Mouse (Mus musculus) forebrain, embryonic 13.5 days (tissue): ENCODE data around the gene Fkbp5. TPM values are rescaled to one million over a fixed set of nuclear protein-coding genes. Genes with fewer than 3 reads are reported as not detected.
"Not testable (repeated sequence)": the region's sequence is repeated elsewhere in the genome, so short reads cannot be mapped to it uniquely, and the experiment has no call there.

Experiments
- ATAC-seq: fragments of 200-750 bp; cut with Nextera tagmentation; 2 replicates; pipeline ENCODE4 v1.8.0; 2017
- H3K27ac ChIP-seq: fragments of 300-500 bp; sonication (generic); 2 replicates; pipeline ENCODE4 v1.5.1; 2015; ENCODE audit warnings: inconsistent platforms, mild to moderate bottlenecking, moderate library complexity
- H3K27me3 ChIP-seq: fragments of 300-500 bp; sonication (generic); 2 replicates; pipeline ENCODE4 v1.6.1; 2015; ENCODE audit warnings: mild to moderate bottlenecking, inconsistent platforms
- H3K36me3 ChIP-seq: fragments of 300-500 bp; sonication (generic); 2 replicates; pipeline ENCODE4 v1.6.1; 2015; ENCODE audit warnings: mild to moderate bottlenecking, inconsistent platforms; ENCODE audit not compliant: poor library complexity, severe bottlenecking
- H3K4me1 ChIP-seq: fragments of 300-500 bp; sonication (generic); 2 replicates; pipeline ENCODE4 v1.6.1; 2015; ENCODE audit warnings: inconsistent platforms
- H3K4me2 ChIP-seq: fragments of 300-500 bp; sonication (generic); 2 replicates; pipeline ENCODE4 v1.6.1; 2015; ENCODE audit warnings: inconsistent platforms, mild to moderate bottlenecking, moderate library complexity
- H3K4me3 ChIP-seq: fragments of 300-500 bp; sonication (generic); 2 replicates; pipeline ENCODE4 v1.5.1; 2015; ENCODE audit warnings: mild to moderate bottlenecking, inconsistent platforms
- H3K9ac ChIP-seq: fragments of 300-500 bp; sonication (generic); 2 replicates; pipeline ENCODE4 v1.6.1; 2015; ENCODE audit warnings: mild to moderate bottlenecking, inconsistent platforms
- H3K9me3 ChIP-seq: fragments of 300-500 bp; sonication (generic); replicated peaks from 2 replicates; pipeline ENCODE4 v1.6.1; 2016; ENCODE audit warnings: inconsistent platforms
- WGBS: fragments of 180-500 bp; shearing (Covaris S2); methylation state at CpG from one replicate; pipeline ENCODE4 v1.1.7; 2015; 5-methylcytosine and 5-hydroxymethylcytosine counted together
- polyA plus RNA-seq: library from polyadenylated mRNA; unstranded; fragments of >200 nt; fragmentation: Nextera tagmentation; extraction: Ambion mirVana; gene quantifications from 2 replicates; pipeline ENCODE4 v1.2.1, GENCODE M21; 2015

Gene Fkbp5
- polyA plus RNA-seq, 1 experiment from 2014 or later = 29.4 TPM

DNA sequence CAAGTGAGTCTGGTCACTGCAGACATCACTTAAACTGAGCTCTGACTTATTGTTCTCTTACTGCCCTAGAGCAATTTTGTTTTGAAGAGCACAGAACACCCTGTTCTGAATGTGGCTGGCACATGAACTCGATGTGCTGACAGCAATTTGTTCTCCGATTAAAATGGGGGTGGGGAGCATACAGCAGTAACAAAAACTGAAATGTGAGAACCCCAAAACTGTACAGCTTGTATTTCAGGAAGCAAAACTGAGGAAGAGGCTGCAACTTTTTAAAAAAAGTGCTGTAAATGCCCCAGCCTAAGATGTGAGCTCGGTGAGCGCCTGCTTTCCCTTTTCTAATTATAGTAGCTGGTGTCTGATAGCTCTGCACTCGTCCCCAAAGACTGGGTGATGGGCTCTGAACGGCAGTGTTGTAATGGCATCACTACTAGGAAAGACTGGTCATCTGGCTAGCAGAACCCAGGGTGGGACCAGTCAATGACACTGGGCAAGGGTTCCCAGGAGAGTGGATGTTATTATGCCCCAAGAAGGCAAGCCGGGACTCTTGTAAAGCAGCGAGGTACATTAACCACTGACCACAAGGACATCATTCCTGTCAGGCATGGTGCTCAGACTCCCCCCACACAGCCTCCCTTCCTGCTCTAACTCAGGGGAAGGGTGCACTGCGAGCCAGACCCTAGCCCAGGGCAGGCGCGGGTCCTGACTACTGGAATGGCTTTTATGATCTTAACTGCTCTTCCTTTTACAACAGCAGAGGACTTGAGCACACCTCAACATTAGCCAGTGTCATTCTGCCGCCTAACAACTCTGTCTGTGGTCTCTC lies 96.9 kb downstream of the Fkbp5 start:
- 0 out of 2 replicates have a peak overlapping the region, but pooled peaks have one; percentile 8 for H3K9ac ChIP-seq
- H3K9me3 ChIP-seq = no peaks in the 10 kb centered on the region
- H3K4me3 ChIP-seq = no peak overlapping the region
- H3K4me2 ChIP-seq = no peak overlapping the region
- 83% methylated on average over 12 of the region's 12 CpGs for WGBS
- peaks cover 10% of the 10 kb centered on the region for H3K36me3 ChIP-seq
- no peaks in the 10 kb centered on the region for H3K4me1 ChIP-seq
- H3K27me3 ChIP-seq = no peaks in the 10 kb centered on the region
- ATAC-seq = no peak
- no peak overlapping the region for H3K27ac ChIP-seq

DNA sequence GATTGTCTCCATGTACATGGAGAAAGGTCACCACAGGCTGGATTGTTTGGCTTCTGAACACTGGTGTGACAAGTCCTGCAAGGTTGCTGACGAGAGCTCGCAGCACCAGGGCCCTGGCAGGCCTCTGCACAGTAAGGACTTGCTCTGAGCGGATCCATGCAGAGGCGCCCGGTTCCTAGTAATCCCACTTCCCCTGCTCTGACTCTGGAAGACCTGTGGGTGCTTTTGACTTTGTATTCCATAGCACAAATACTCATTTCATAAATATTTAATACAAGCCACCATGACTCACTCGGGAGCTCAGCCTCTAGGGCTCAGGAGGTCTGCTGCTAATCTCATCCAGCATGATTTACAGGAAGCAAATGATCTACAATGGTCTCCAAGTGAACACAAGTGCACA lies 97.7 kb downstream of the Fkbp5 start:
- no peaks in the 10 kb centered on the region for H3K9me3 ChIP-seq
- no peak overlapping the region for H3K27ac ChIP-seq
- H3K9ac ChIP-seq = no peak overlapping the region
- no peak overlapping the region for H3K4me2 ChIP-seq
- H3K27me3 ChIP-seq = no peaks in the 10 kb centered on the region
- H3K4me3 ChIP-seq = no peak overlapping the region
- peaks cover 15% of the 10 kb centered on the region for H3K36me3 ChIP-seq
- no peaks in the 10 kb centered on the region for H3K4me1 ChIP-seq
- no peak for ATAC-seq
- 91% methylated on average over 6 of the region's 6 CpGs for WGBS

DNA sequence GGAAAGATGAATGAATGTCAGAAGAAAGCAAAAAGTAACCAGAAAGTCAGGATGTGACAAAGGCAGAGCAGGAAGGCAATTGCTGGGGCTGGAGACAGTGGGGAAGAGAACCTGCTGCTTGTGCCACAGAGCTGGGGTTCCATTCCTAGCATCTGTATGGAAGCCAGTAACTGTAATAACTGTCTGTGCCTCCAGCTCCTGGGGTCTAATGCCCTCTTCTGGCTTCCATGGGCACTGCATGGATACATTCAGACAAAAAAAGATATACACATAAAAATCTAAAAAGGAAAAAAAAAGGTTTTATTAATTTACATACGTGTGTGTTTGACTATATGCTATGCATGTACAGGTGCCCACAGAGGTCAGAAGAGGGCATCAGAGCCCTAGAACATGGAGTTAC lies 98.4 kb downstream of the Fkbp5 start:
- Histone ChIP-seq H3K9me3 (no peaks in the 10 kb centered on the region), H3K27me3 (no peaks in the 10 kb centered on the region), H3K4me3 (no peak overlapping the region), H3K36me3 (peaks cover 18% of the 10 kb centered on the region), H3K4me1 (no peaks in the 10 kb centered on the region), H3K4me2 (no peak overlapping the region), H3K9ac (no peak overlapping the region), H3K27ac (no peak overlapping the region)
- 95% methylated on average over 1 of the region's 1 CpGs for WGBS
- no peak for ATAC-seq

DNA sequence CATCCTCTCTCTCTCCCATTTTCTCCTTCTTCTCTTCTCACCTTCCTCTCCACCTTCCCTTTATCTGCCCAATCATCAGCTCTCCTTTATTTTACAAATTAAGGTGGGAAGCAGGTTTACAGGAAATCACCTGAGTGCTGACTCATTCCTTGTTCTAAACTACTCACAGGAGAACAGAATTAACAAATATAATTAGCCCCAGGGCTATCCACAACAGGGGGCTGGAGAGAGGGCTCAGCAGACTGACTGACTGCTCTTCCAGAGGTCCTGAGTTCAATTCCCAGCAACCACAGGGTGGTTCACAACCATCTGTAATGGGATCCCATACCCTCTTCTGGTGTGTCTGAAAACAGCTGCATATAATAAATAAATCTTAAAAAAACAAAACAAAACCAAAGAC lies 98.8 kb downstream of the Fkbp5 start:
- H3K9me3 ChIP-seq, H3K4me2 ChIP-seq, H3K9ac ChIP-seq, H3K27me3 ChIP-seq, H3K27ac ChIP-seq, ATAC-seq, H3K4me3 ChIP-seq, H3K4me1 ChIP-seq: not testable (repeated sequence)
- H3K36me3 ChIP-seq = peaks cover 18% of the 10 kb centered on the region

DNA sequence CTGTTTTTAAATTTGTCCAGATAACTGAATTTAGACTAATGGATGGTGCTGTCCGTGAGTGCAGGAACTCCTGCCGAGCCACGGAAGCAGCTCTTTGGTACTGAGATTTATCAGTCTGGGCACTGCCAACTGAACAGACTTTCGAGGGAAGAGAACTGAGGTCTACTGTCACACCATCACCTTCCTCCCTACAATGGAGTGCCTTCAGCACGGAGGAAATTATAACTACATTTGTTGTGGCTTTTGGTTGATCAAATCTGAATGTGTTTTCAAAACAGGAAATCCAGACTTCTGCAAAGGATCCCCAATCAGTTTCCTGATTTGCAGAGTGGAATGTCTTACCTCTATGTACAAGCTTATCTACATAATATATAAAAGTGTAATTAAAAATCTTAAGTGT lies 99.6 kb downstream of the Fkbp5 start:
- ATAC-seq = no peak
- Histone ChIP-seq H3K36me3 (peaks cover 22% of the 10 kb centered on the region), H3K27ac (no peak overlapping the region), H3K4me2 (no peak overlapping the region), H3K27me3 (no peaks in the 10 kb centered on the region), H3K4me1 (no peaks in the 10 kb centered on the region), H3K9ac (no peak overlapping the region), H3K4me3 (no peak overlapping the region), H3K9me3 (no peaks in the 10 kb centered on the region)
- WGBS = 88% methylated on average over 5 of the region's 5 CpGs

DNA sequence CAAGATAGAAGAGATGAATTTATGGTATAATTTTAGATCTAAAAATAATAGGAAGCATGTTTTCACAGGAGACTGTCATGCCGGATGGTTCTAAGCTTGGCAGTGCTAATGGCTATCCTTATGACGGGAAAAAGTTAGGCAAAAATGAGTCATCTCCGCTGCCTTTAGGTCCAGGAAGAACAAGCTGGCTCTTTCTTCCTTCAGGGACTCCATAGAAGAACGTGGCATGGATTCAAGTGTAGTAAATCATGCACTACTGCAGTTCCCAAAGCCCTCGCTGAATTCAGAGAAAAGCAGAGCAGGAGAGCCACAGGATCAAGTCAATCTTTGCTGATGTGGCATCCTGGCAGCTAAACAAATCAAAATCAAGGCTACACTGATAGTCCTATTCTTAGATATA lies 102.1 kb downstream of the Fkbp5 start:
- Histone ChIP-seq H3K9me3 (no peaks in the 10 kb centered on the region), H3K4me1 (no peaks in the 10 kb centered on the region), H3K4me2 (no peak overlapping the region), H3K27ac (no peak overlapping the region), H3K36me3 (peaks cover 33% of the 10 kb centered on the region), H3K4me3 (no peak overlapping the region), H3K27me3 (no peaks in the 10 kb centered on the region), H3K9ac (no peak overlapping the region)
- no peak for ATAC-seq
- 92% methylated on average over 5 of the region's 5 CpGs for WGBS

DNA sequence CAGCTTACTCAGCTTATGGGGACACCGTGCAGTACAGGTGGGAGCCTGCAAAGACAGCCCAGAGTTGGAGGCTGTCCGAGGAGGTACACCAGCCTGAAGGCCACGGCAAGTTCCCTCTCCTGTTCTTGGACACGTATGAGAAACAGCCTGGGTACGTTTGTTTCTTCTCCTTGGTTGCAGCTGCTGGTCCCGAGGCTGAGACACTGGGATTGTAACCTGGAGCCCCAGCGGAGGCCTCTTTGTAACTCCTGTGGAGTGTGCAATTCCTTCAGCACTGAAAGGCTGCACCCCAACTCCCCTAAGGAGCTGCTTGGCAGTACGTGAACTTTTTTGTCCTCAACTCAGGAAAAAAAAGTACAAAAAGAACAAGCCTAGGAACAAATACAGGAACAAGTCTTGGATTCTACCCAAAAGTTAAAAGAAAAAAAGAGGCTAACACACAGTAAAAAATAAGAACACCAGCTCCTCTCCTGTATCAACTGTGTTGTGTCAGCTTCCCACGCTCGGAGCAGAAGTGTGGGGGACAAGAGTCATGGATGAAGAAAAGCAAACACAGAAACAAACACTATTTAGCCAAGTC lies 105.9 kb downstream of the Fkbp5 start:
- H3K27ac ChIP-seq = no peak overlapping the region; the same call in 1 of the 2 replicates
- WGBS = 84% methylated on average over 10 of the region's 10 CpGs
- no peaks in the 10 kb centered on the region for H3K27me3 ChIP-seq
- H3K4me3 ChIP-seq = no peak overlapping the region
- no peaks in the 10 kb centered on the region for H3K4me1 ChIP-seq
- H3K9me3 ChIP-seq = no peaks in the 10 kb centered on the region
- H3K4me2 ChIP-seq = no peak overlapping the region
- no peak overlapping the region for H3K9ac ChIP-seq
- H3K36me3 ChIP-seq = peaks cover 41% of the 10 kb centered on the region
- ATAC-seq = no peak

DNA sequence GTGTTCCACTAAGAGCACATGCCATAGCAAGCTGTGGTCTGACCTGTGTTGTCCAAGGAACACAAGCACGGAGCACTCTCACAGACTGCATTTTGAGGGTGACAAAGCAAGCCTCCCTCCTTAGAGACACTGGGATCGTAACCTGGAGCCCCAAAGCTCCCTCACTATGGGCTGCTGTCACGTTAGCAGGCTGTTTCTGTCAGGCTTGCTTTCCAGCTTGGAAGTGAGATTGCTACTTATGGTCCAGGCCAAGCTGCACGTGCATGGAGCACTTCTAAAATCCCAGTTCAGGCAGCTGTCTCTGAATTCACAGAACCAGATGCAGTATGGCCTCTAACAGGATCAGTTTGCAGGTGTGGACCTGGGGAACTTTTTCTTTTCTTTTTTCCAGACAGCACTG lies 106.6 kb downstream of the Fkbp5 start:
- WGBS = 87% methylated on average over 4 of the region's 4 CpGs
- ATAC-seq = no peak
- Histone ChIP-seq H3K9ac (no peak overlapping the region), H3K36me3 (peaks cover 46% of the 10 kb centered on the region), H3K27me3 (no peaks in the 10 kb centered on the region), H3K4me3 (no peak overlapping the region), H3K27ac (no peak overlapping the region), H3K9me3 (no peaks in the 10 kb centered on the region), H3K4me2 (no peak overlapping the region), H3K4me1 (no peaks in the 10 kb centered on the region)

DNA sequence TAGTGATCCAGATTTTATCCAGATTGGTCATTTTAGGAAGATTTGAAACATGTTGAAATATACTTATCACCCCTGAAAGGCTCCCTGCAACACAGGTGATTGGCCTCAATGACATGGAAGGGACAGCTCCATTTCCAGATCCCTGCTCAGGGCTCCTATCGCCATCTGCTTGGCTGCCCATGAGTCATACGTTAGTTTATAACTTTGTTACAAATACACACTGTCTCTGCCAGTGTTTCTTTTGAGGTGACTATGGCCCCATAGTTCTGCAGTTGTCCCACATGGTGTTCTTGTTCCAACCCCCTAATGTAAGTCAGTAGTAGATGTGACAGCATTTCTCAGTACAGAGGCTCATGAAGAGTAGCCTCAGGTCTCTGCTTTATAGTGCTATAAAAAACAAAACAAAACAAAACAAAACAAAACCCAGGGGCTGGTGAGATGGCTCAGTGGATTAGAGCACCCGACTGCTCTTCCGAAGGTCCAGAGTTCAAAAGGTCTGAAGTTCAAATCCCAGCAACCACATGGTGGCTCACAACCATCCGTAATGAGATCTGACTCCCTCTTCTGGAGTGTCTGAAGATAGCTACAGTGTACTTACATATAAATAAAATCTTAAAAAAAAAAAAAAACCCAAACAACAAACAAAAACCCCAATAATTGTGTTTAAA lies 108.9 kb downstream of the Fkbp5 start:
- Histone ChIP-seq H3K4me2 (no peak overlapping the region), H3K4me1 (no peaks in the 10 kb centered on the region), H3K27me3 (no peaks in the 10 kb centered on the region), H3K9ac (no peak overlapping the region), H3K9me3 (no peaks in the 10 kb centered on the region), H3K27ac (no peak overlapping the region), H3K36me3 (peaks cover 45% of the 10 kb centered on the region), H3K4me3 (no peak overlapping the region)
- ATAC-seq = no peak
- 84% methylated on average over 5 of the region's 5 CpGs for WGBS

DNA sequence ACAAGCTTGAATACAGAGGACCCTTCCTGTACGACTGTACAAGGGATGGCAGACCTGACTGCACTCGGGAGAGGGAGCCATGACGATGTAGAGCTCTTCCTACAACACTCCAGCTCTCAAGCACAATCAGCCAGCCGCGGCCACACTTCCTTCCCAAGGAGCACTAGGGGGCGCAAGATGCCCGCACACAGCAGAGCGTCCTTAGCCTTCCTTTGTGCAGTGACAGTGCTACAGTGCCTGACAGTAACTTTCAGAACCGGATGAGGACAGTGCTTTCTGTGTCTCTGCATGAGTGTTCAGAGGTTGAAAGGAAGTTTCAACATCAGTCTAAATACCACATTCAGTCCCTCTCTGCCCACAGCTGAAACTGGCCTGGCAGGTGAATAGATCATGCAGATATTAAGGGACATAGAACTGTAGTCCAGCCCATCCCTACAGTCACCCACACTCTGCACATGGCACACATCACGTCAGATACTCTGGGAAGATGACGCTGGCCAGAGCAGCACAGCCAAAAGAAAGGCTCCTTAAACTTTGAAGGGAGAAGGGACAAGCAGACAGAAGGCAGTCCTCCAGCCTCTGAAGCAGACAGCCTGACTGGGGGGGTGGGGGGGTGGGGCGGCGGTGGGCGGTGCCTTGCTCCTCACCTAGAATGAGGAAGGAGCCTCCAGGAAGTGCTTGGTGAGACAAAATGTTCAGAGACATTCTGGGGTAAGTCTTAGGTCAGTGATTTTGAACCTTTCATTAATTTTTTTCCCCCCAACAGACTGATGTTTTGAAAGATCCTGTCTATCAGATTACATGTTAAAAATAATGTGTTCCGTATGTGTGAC lies 109.7 kb downstream of the Fkbp5 start:
- peak; percentile 69 for ATAC-seq
- Histone ChIP-seq H3K27ac (peak overlapping the region; percentile 38; the same call in 1 of the 2 replicates), H3K9ac (no peak overlapping the region), H3K36me3 (peaks cover 44% of the 10 kb centered on the region), H3K9me3 (no peaks in the 10 kb centered on the region), H3K27me3 (no peaks in the 10 kb centered on the region), H3K4me2 (no peak overlapping the region), H3K4me1 (no peaks in the 10 kb centered on the region), H3K4me3 (no peak overlapping the region)
- WGBS = 49% methylated on average over 15 of the region's 15 CpGs

DNA sequence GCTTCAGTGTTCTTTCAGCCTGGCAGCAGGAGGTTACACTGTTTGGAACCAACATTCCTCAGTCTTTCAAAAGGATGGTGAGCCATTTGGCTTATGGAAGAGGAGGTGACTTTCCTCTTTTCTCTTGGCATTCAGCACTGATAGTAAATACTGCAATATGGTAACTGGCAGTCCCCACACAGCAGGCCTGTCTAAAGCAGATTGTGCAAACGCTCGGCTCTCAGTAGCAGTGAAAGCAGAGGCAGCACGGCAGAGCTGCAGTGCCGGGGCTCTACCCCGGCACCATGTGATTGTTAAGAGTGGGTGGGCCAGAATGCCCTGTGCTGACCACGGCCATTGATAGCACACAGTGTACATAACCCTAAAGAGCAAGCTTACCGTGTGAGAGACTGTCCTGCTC lies 110.9 kb downstream of the Fkbp5 start:
- H3K4me1 ChIP-seq = no peaks in the 10 kb centered on the region
- no peaks in the 10 kb centered on the region for H3K27me3 ChIP-seq
- peaks cover 46% of the 10 kb centered on the region for H3K36me3 ChIP-seq
- H3K4me2 ChIP-seq = no peak overlapping the region
- no peak overlapping the region for H3K4me3 ChIP-seq
- WGBS = 88% methylated on average over 7 of the region's 7 CpGs
- H3K9me3 ChIP-seq = no peaks in the 10 kb centered on the region
- H3K27ac ChIP-seq = 0 out of 2 replicates have a peak overlapping the region, but pooled peaks have one; percentile 1
- H3K9ac ChIP-seq = no peak overlapping the region
- ATAC-seq = no peak

DNA sequence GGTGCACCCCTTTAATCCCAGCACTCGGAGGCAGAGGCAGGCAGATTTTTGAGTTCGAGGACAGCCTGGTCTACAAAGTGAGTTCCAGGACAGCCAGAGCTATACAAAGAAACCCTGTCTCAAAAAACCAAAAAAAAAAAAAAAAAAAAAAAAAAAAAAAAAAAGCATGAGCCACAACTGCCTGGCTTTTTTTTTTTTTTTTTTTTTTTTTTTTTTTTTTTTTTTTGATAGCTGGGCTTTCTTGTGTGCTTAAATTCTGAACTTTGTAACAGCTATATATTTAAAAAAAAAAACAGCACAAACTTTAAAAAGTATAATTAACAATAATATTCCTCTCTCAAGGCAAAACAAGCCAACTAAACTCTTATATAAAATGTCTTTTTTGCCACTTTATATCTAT lies 112.6 kb downstream of the Fkbp5 start:
- H3K27me3 ChIP-seq, H3K9ac ChIP-seq, H3K9me3 ChIP-seq, H3K4me1 ChIP-seq, H3K4me3 ChIP-seq, H3K27ac ChIP-seq, ATAC-seq, H3K4me2 ChIP-seq: not testable (repeated sequence)
- H3K36me3 ChIP-seq = peaks cover 46% of the 10 kb centered on the region
- 90% methylated on average over 2 of the region's 2 CpGs for WGBS
